ENCODE assay signal across 25 mouse cellular contexts in the genomic region with DNA sequence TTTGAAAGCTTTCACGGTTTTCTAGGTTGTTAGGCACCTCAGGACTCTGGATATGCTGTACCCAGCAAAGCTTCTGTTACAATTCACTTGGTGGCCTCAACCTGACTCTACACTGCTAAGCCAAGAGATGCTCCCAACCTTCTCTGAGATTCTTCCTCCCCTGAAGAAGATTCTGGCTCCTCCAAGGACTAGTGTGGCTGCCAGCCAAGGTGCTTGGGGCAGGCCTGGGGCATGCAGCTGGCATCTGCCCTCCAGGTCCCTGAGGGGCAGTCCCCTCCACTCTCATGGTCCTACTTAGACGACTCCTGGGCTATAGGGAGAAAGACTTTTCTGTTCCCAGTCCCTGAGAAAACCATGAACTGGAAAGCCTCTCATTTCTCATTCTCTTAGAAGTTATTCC. TPM values are rescaled to one million over a fixed set of nuclear protein-coding genes. Genes with fewer than 3 reads are reported as not detected.
"Had no signal": no experiment of that assay in that cellular context is flagged by ENCODE, and none has a peak within 500 bp of the region (broad histone marks: within the 10 kb centered on the region; RNA-seq: fewer than 3 reads in every experiment).

No protein-coding gene starts in this region.

- H3K36me3 ChIP-seq: limb, embryonic 12.5 days; limb, embryonic 15.5 days; midbrain, embryonic 12.5 days; midbrain, embryonic 15.5 days; neural tube, embryonic 12.5 days; neural tube, embryonic 15.5 days had no signal

- H3K4me3 ChIP-seq: layer of hippocampus, adult 2 months; limb, embryonic 12.5 days; limb, embryonic 15.5 days; midbrain, embryonic 12.5 days; midbrain, embryonic 15.5 days; neural tube, embryonic 12.5 days; neural tube, embryonic 15.5 days had no signal

- H3K27ac ChIP-seq: kidney, postnatal 0 days; limb, embryonic 12.5 days; limb, embryonic 15.5 days; liver, embryonic 14.5 days; macrophage; midbrain, embryonic 12.5 days; neural tube, embryonic 12.5 days; stomach, postnatal 0 days had no signal

- H3K9me3 ChIP-seq: limb, embryonic 12.5 days; limb, embryonic 15.5 days; midbrain, embryonic 12.5 days; midbrain, embryonic 15.5 days; neural tube, embryonic 12.5 days; neural tube, embryonic 15.5 days had no signal

- H3K4me2 ChIP-seq: limb, embryonic 12.5 days; limb, embryonic 15.5 days; liver, embryonic 11.5 days; lung, embryonic 14.5 days; midbrain, embryonic 12.5 days; midbrain, embryonic 15.5 days; neural tube, embryonic 12.5 days; neural tube, embryonic 15.5 days had no signal

- H3K27me3 ChIP-seq: midbrain, embryonic 15.5 days; neural tube, embryonic 15.5 days had no signal

- H3K9ac ChIP-seq: limb, embryonic 12.5 days; limb, embryonic 15.5 days; liver, embryonic 14.5 days; liver, postnatal 0 days; lung, embryonic 14.5 days; midbrain, embryonic 12.5 days; midbrain, embryonic 15.5 days; neural tube, embryonic 12.5 days; neural tube, embryonic 15.5 days had no signal

- ATAC-seq: liver, postnatal 0 days; lung, postnatal 0 days; midbrain, embryonic 15.5 days had no signal

- DNase-seq: kidney, postnatal 25 days; layer of hippocampus, adult 9-11 months; liver, postnatal 0 days; lung, embryonic 14.5 days; right cerebral cortex, adult 18-20 months; right cerebral cortex, postnatal 14 days; right cerebral cortex, postnatal 4 days; thymus, adult 2 months; thymus, postnatal 14 days; thymus, postnatal 4 days had no signal

RNA-seq across cellular contexts. Expression of a gene that starts 38.5 kb away (rescaled TPM):
- polyA plus RNA-seq: kidney, postnatal 0 days; large intestine, adult 2 months; limb, embryonic 15.5 days; liver, embryonic 14.5 days; liver, postnatal 0 days; lung, embryonic 14.5 days; lung, postnatal 0 days; macrophage; stomach, embryonic 14.5 days had no signal

RNA-seq across cellular contexts. Expression of a gene that starts 57.3 kb away (rescaled TPM):
- polyA plus RNA-seq: macrophage had no signal
